ENCODE assay signal across 11 mouse cellular contexts in genomic region chr17:28031281-28031941, GRCm38 (mm10). TPM values are rescaled to one million over a fixed set of nuclear protein-coding genes. Genes with fewer than 3 reads are reported as not detected.
DNase-seq lines count a peak whose midpoint lies in the region; ATAC-seq and TF ChIP-seq lines count a peak whose summit lies in the region.
"Had no signal": no experiment of that assay in that cellular context is flagged by ENCODE, and none has a peak within 500 bp of the region (broad histone marks: within the 10 kb centered on the region; RNA-seq: fewer than 3 reads in every experiment).

No protein-coding gene starts in this region.

- H3K4me2 ChIP-seq in heart, postnatal 0 days (ENCODE audit: low read depth, low read length), result no peak overlapping the region
- no peak overlapping the region for H3K4me2 ChIP-seq in neural tube, embryonic 11.5 days (ENCODE audit: low read depth)
- no peak overlapping the region for H3K4me2 ChIP-seq in neural tube, embryonic 15.5 days
- no peak overlapping the region for H3K4me2 ChIP-seq in hindbrain, embryonic 11.5 days (replicated peaks; ENCODE audit: low read depth, low read length)
- H3K4me2 ChIP-seq: midbrain, embryonic 11.5 days had no signal

- ATAC-seq in heart, postnatal 0 days (ENCODE audit: insufficient read depth, low read depth), result no peak
- ATAC-seq in neural tube, embryonic 11.5 days (ENCODE audit: insufficient read depth, low FRiP score, low TSS enrichment), result no peak
- ATAC-seq in neural tube, embryonic 15.5 days (ENCODE audit: low FRiP score), result no peak
- ATAC-seq in hindbrain, embryonic 11.5 days (ENCODE audit: low FRiP score), result no peak
- ATAC-seq in megakaryocyte-erythroid progenitor cell, adult 5-6 weeks (replicated peaks; ENCODE audit: low FRiP score, low TSS enrichment, poor library complexity, severe bottlenecking), result peak; percentile 62
- ATAC-seq: intestine, embryonic 16.5 days had no signal

- 0 out of 2 replicates have a peak overlapping the region, but pooled peaks have one; percentile 79 for H3K27ac ChIP-seq in heart, postnatal 0 days (ENCODE audit: low read depth)
- H3K27ac ChIP-seq in neural tube, embryonic 11.5 days (ENCODE audit: low read depth, low read length), result peak overlapping the region; percentile 45
- no peak overlapping the region for H3K27ac ChIP-seq in neural tube, embryonic 15.5 days (replicated peaks)
- peak overlapping the region; percentile 53; the same call in 1 of the 2 replicates for H3K27ac ChIP-seq in hindbrain, embryonic 11.5 days (ENCODE audit: low read depth, low read length)

- peaks cover 23% of the 10 kb centered on the region for H3K4me1 ChIP-seq in heart, postnatal 0 days (ENCODE audit: control insufficient read depth, insufficient read depth)
- peaks cover 13% of the 10 kb centered on the region; the same call in 1 of the 2 replicates for H3K4me1 ChIP-seq in neural tube, embryonic 11.5 days (ENCODE audit: control insufficient read depth, insufficient read depth, low read length)
- H3K4me1 ChIP-seq in neural tube, embryonic 15.5 days, result peaks cover 43% of the 10 kb centered on the region
- peaks cover 2% of the 10 kb centered on the region for H3K4me1 ChIP-seq in hindbrain, embryonic 11.5 days (replicated peaks; ENCODE audit: control insufficient read depth, insufficient read depth, low read length)

- 61% methylated on average over 9 of the region's 9 CpGs for WGBS in heart, postnatal 0 days
- WGBS in neural tube, embryonic 11.5 days, result 72% methylated on average over 9 of the region's 9 CpGs
- WGBS in neural tube, embryonic 15.5 days, result 66% methylated on average over 9 of the region's 9 CpGs
- WGBS in hindbrain, embryonic 11.5 days, result 69% methylated on average over 9 of the region's 9 CpGs

- 0 out of 2 replicates have a peak overlapping the region, but pooled peaks have one; percentile 30 for H3K9ac ChIP-seq in heart, postnatal 0 days (replicated peaks; ENCODE audit: low read depth, low read length)
- H3K9ac ChIP-seq in neural tube, embryonic 11.5 days (ENCODE audit: low read length), result no peak overlapping the region
- H3K9ac ChIP-seq in neural tube, embryonic 15.5 days (replicated peaks), result no peak overlapping the region
- peak overlapping the region; percentile 25; the same call in 1 of the 2 replicates for H3K9ac ChIP-seq in hindbrain, embryonic 11.5 days (ENCODE audit: low read depth, low read length)

- H3K36me3 ChIP-seq in heart, postnatal 0 days (replicated peaks; ENCODE audit: control insufficient read depth, insufficient read depth, low read length), result no peaks in the 10 kb centered on the region; the same call in 1 of the 2 replicates
- H3K36me3 ChIP-seq in neural tube, embryonic 11.5 days (ENCODE audit: control insufficient read depth, insufficient read depth, low read length), result no peaks in the 10 kb centered on the region
- H3K36me3 ChIP-seq in neural tube, embryonic 15.5 days, result no peaks in the 10 kb centered on the region
- no peaks in the 10 kb centered on the region for H3K36me3 ChIP-seq in hindbrain, embryonic 11.5 days (ENCODE audit: control insufficient read depth, insufficient read depth, low read length)

- no peak for TF ChIP-seq EP300 in heart, postnatal 0 days (IDR thresholded peaks at IDR 0.05; ENCODE audit: low read depth)

- no peak for DNase-seq in heart, postnatal 0 days (ENCODE audit: low spot score)
- no peak for DNase-seq in heart, adult 9 months (ENCODE audit: low spot score in 2 of 2)
- DNase-seq in neural tube, embryonic 11.5 days (ENCODE audit: low spot score), result no peak
- DNase-seq in hindbrain, embryonic 11.5 days (ENCODE audit: low spot score), result no peak
- no peak for DNase-seq in spleen, postnatal 4 days (ENCODE audit: low spot score in 2 of 2)
- DNase-seq: thymus, postnatal 36 days had no signal

- no peaks in the 10 kb centered on the region for H3K27me3 ChIP-seq in heart, postnatal 0 days (ENCODE audit: control insufficient read depth, insufficient read depth, low read length)
- H3K27me3 ChIP-seq in neural tube, embryonic 11.5 days (ENCODE audit: control insufficient read depth, insufficient read depth, low read length), result no peaks in the 10 kb centered on the region
- no peaks in the 10 kb centered on the region for H3K27me3 ChIP-seq in neural tube, embryonic 15.5 days (replicated peaks)
- H3K27me3 ChIP-seq in hindbrain, embryonic 11.5 days (ENCODE audit: control insufficient read depth, insufficient read depth, low read length), result no peaks in the 10 kb centered on the region

- H3K4me3 ChIP-seq in heart, postnatal 0 days (ENCODE audit: low read depth, low read length), result no peak overlapping the region
- H3K4me3 ChIP-seq in neural tube, embryonic 11.5 days (ENCODE audit: low read depth, low read length), result no peak overlapping the region
- no peak overlapping the region for H3K4me3 ChIP-seq in neural tube, embryonic 15.5 days (replicated peaks)
- no peak overlapping the region for H3K4me3 ChIP-seq in hindbrain, embryonic 11.5 days (ENCODE audit: low read depth, low read length)

- TF ChIP-seq CTCF in heart, postnatal 0 days (IDR thresholded peaks at IDR 0.05; ENCODE audit: low read depth), result no peak

- H3K9me3 ChIP-seq in heart, postnatal 0 days (replicated peaks; ENCODE audit: control insufficient read depth, low read length), result no peaks in the 10 kb centered on the region
- H3K9me3 ChIP-seq in neural tube, embryonic 11.5 days (ENCODE audit: control insufficient read depth, low read length), result no peaks in the 10 kb centered on the region
- H3K9me3 ChIP-seq in neural tube, embryonic 15.5 days (replicated peaks), result no peaks in the 10 kb centered on the region
- H3K9me3 ChIP-seq in hindbrain, embryonic 11.5 days (ENCODE audit: control insufficient read depth, low read length), result no peaks in the 10 kb centered on the region

RNA-seq across cellular contexts. Expression of gene Tcp11, which starts 49.0 kb away (rescaled TPM):
- 0.15 TPM in 1 of 2 replicates, not detected in the other for total RNA-seq in heart, postnatal 0 days (2014; rRNA removed; ENCODE audit: low replicate concordance)
- 0.15 and 0.25 TPM in 2 replicates for polyA plus RNA-seq in heart, postnatal 0 days (2015; fragmentation: Nextera tagmentation; extraction: Ambion mirVana)
- 0.69 and 0.76 TPM in 2 replicates for polyA plus RNA-seq in neural tube, embryonic 11.5 days (2014; fragmentation: Nextera tagmentation; extraction: Ambion mirVana)
- 1.4 and 1.8 TPM in 2 replicates for polyA plus RNA-seq in neural tube, embryonic 15.5 days (2015; fragmentation: Nextera tagmentation; extraction: Ambion mirVana)
- polyA plus RNA-seq in hindbrain, embryonic 11.5 days (2014; fragmentation: Nextera tagmentation; extraction: Ambion mirVana), result 0.99 and 1.3 TPM in 2 replicates
- total RNA-seq in megakaryocyte-erythroid progenitor cell, adult 5-6 weeks (2014; fragmentation: Nextera tagmentation), result 2.2 TPM in 1 of 2 replicates, not detected in the other
- 0.09 and 0.50 TPM in 2 replicates for total RNA-seq in megakaryocyte-erythroid progenitor cell, adult 5-6 weeks (2017)
- total RNA-seq: gastrocnemius, adult 8-10 months had no signal

Comparison
In these comparisons a context has a peak if more than half of its experiments do, and no peak if none do; other contexts are left out.
1. H3K9ac ChIP-seq: peak in heart, postnatal 0 days (single experiment) and hindbrain, embryonic 11.5 days (single experiment); none in neural tube, embryonic 11.5 days (single experiment) and neural tube, embryonic 15.5 days (single experiment).